Mouse (Mus musculus) bone marrow macrophage, adult 2 months (primary cell): ENCODE measurements around the gene Atp5d. TPM values are rescaled to one million over a fixed set of nuclear protein-coding genes. Genes with fewer than 3 reads are reported as not detected.

Experiments
- H3K27ac ChIP-seq: 2 replicates; pipeline ENCODE4 v1.5.1; 2012; ENCODE audit warnings: low read depth, low read length; ENCODE audit not compliant: insufficient read depth
- H3K4me1 ChIP-seq: 2 replicates; pipeline ENCODE4 v1.6.1; 2012; ENCODE audit warnings: low read length; ENCODE audit not compliant: control insufficient read depth, insufficient read depth
- H3K4me3 ChIP-seq: 2 replicates; pipeline ENCODE4 v1.5.1; 2012; ENCODE audit warnings: mild to moderate bottlenecking, low read length, moderate library complexity; ENCODE audit not compliant: insufficient read depth
- CTCF ChIP-seq: IDR thresholded peaks from 2 replicates; pipeline ENCODE4 v1.5.1; 2012; ENCODE audit warnings: low read depth, mild to moderate bottlenecking, low read length, moderate library complexity
- POLR2A ChIP-seq: IDR thresholded peaks from 2 replicates; pipeline ENCODE4 v1.6.1; 2012; ENCODE audit warnings: mild to moderate bottlenecking, low read depth, low read length, borderline replicate concordance
- polyA plus RNA-seq: library from polyadenylated mRNA; stranded (reverse); fragments of >200 nt; gene quantifications from 2 replicates; pipeline ENCODE4 v1.2.4, GENCODE M21; 2012; ENCODE audit not compliant: missing spikeins, insufficient read depth, insufficient read length

The Atp5d gene
- polyA plus RNA-seq, 1 experiment: 198 TPM

GRCm38 (mm10) chr10:80116563-80116926 lies 21.9 kb upstream of the Atp5d start:
- Histone ChIP-seq H3K4me3 (peak overlapping the region; percentile 99), H3K27ac (peak overlapping the region; percentile 54), H3K4me1 (peaks cover 20% of the 10 kb centered on the region)
- TF ChIP-seq CTCF: no peak
- no peak for TF ChIP-seq POLR2A

- Histone ChIP-seq H3K4me3 (peak overlapping the region; percentile 99), H3K27ac (peak overlapping the region; percentile 54), H3K4me1 (peaks cover 22% of the 10 kb centered on the region)
- TF ChIP-seq POLR2A (no peak), CTCF (no peak)
Observed at GRCm38 (mm10) chr10:80116927-80117691, 21.3 kb upstream of the Atp5d start.

DNA sequence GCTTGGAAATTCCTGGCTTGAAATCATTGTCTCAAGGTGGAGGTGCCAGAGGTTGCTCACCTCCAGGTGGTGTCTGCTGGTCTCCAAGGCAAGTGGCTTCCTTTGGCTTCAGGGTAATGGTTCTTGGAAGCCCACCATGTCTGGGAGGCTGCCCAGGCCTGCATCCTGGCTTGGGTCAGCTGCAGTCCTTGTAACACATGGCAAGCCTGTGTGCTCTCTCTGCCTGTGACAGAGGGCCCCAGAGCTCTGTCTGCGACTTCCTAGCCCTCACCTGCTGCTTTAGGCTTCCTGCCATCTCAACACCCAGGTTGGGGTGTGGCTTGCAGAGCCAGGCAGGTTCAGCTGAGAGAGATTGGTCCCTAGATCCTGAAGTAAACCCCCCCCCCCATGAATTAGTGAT lies 20.7 kb upstream of the Atp5d start:
- TF ChIP-seq POLR2A (no peak), CTCF (no peak)
- Histone ChIP-seq H3K4me1 (peaks cover 22% of the 10 kb centered on the region), H3K4me3 (peak overlapping the region; percentile 99), H3K27ac (no peak overlapping the region)

DNA sequence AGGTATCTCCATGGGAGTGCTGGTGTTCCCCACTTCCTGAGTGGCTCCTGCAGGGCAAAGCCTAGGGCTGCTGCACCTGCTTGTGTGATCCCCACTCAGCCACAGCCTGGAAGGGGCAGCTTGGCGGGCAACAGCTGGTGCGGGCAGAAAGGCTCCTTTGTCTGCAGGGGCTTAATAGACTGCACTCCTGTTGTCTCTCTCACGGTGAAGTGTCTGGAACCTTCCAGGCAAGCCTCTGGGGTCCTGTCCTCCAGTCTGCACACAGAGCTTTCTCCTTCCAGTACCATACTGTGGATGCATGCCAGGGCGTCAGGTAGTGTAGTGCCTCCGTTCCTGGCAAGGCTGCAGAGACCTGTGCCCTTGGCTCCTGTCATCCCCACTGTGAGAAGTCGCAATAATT lies 19.9 kb upstream of the Atp5d start:
- no peak for TF ChIP-seq CTCF
- TF ChIP-seq POLR2A: no peak
- Histone ChIP-seq H3K27ac (no peak overlapping the region), H3K4me3 (peak overlapping the region; percentile 99), H3K4me1 (peaks cover 22% of the 10 kb centered on the region)

DNA sequence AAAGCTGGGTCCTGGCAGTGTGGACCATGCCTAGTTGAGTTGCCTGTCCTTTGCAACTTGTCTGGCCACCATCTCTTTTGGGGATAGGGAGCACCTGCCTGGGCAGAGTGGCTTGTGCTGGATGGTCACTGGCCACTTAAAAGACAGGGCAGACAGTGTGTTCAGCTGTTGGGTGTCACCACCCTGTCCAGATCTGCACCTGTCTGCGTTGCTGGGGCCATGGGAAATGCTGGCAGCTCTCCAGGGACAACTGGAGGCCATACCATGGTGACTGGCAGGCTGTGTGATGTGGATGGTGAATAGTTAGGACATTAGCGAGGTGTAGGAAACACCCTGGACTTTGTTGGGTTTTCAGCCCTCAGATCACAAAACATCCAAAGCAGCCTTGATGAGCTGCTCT lies 18.3 kb upstream of the Atp5d start:
- Histone ChIP-seq H3K4me3 (no peak overlapping the region), H3K4me1 (peaks cover 18% of the 10 kb centered on the region), H3K27ac (no peak overlapping the region)
- no peak for TF ChIP-seq CTCF
- TF ChIP-seq POLR2A: no peak

- Histone ChIP-seq H3K4me3 (no peak overlapping the region), H3K4me1 (peaks cover 18% of the 10 kb centered on the region), H3K27ac (no peak overlapping the region)
- no peak for TF ChIP-seq CTCF
Observed at GRCm38 (mm10) chr10:80121639-80122038, 16.8 kb upstream of the Atp5d start.

DNA sequence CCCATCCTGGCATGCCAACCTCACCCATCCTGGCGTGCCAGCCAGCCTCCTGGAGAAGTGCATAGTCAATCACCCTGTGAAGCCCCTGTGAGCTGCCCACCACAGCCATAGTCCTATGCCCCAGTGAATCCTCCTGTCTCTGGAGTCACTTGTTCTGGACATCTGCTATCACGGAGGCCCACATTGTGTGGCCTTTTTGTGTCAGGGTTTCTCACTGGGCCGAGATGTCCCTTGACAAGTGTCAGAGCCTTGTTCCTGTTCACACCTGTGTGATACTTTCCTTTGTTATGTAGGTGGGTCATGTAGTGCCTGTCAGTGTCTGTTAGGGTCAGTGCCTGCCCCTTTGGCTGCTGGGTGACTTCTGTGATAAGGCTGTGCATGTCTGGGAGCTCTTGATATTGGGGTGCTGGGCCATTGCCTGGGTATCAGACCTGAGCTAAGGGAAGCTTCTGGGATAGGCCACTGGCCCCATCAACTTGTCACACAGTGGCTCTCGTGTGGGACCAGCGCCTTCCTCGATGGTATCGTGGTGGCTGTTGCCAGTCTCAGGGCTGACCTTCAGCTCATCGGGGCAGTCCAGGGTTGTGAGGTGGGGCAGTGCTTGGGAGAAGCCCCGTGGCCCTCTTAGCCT lies 14.4 kb upstream of the Atp5d start:
- H3K27ac ChIP-seq: no peak overlapping the region
- peaks cover 13% of the 10 kb centered on the region for H3K4me1 ChIP-seq
- no peak for TF ChIP-seq POLR2A
- no peak for TF ChIP-seq CTCF
- H3K4me3 ChIP-seq: no peak overlapping the region

- Histone ChIP-seq H3K27ac (no peak overlapping the region), H3K4me1 (no peaks in the 10 kb centered on the region; the same call in 1 of the 2 replicates), H3K4me3 (no peak overlapping the region)
- TF ChIP-seq POLR2A: no peak
- no peak for TF ChIP-seq CTCF
Observed at GRCm38 (mm10) chr10:80127920-80128319, 10.5 kb upstream of the Atp5d start.

DNA sequence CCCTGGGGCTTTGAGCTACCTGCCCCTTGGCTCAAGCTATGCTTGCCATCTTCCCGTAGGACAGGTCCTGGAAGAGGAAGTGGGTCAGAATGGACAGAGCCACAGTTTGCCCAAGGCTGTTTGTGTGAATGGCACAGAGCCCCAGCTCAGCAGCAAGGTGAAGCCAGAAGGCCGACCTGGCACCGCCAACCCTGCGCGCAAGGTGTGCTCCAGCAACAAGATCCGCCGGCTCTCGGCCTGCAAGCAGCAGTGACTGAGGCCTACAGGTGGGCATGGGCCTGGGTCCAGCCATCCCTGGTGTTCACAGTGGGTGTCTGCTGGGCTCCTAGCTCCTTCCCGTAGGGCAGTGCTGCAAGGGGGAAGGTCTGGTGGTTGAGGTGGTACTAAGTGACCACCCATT lies 8.6 kb upstream of the Atp5d start:
- no peak overlapping the region for H3K27ac ChIP-seq
- no peak for TF ChIP-seq CTCF
- TF ChIP-seq POLR2A: no peak

GRCm38 (mm10) chr10:80130403-80131031 lies 7.9 kb upstream of the Atp5d start:
- no peak for TF ChIP-seq POLR2A
- TF ChIP-seq CTCF: no peak
- H3K4me1 ChIP-seq: peaks cover 2% of the 10 kb centered on the region; the same call in 1 of the 2 replicates
- no peak overlapping the region for H3K27ac ChIP-seq
- no peak overlapping the region for H3K4me3 ChIP-seq

More for the DNA sequence above, 8.6 kb upstream of the Atp5d start:
- Histone ChIP-seq H3K4me3 (no peak overlapping the region), H3K4me1 (peaks cover 2% of the 10 kb centered on the region; the same call in 1 of the 2 replicates)
